Mouse (Mus musculus) lung, adult 2 months (tissue): Measurements from ENCODE around the gene Mip. TPM values are rescaled to one million over a fixed set of nuclear protein-coding genes. Genes with fewer than 3 reads are reported as not detected.
"Not testable (repeated sequence)": the region's sequence is repeated elsewhere in the genome, so short reads cannot be mapped to it uniquely, and the experiment has no call there.

Source experiments
- DNase-seq: peaks from one replicate; pipeline ENCODE4 v3.0.0; 2022
- H3K4me1 ChIP-seq: fragments of 200-500 bp; 2 replicates; pipeline ENCODE4 v1.6.1; 2011; ENCODE audit warnings: low read length; ENCODE audit not compliant: control insufficient read depth, insufficient read depth
- H3K4me3 ChIP-seq: fragments of 200-500 bp; replicated peaks from 2 replicates; pipeline ENCODE3; 2011; ENCODE audit warnings: low read depth, mild to moderate bottlenecking, control low read depth, low read length; ENCODE audit errors: extremely low read depth
- CTCF ChIP-seq: fragments of 200-500 bp; IDR thresholded peaks from 2 replicates; pipeline ENCODE4 v1.5.1; 2011; ENCODE audit warnings: mild to moderate bottlenecking, low read length, control low read depth; ENCODE audit not compliant: insufficient read depth
- POLR2A ChIP-seq: fragments of 200-500 bp; IDR thresholded peaks from 2 replicates; pipeline ENCODE4 v1.6.1; 2011; ENCODE audit warnings: low read depth, mild to moderate bottlenecking, control low read depth, low read length, borderline replicate concordance; ENCODE audit errors: extremely low read depth
- WGBS: fragments of 180-500 bp; shearing (Covaris S2); methylation state at CpG from one replicate; pipeline ENCODE4 v1.1.7; 2018; 5-methylcytosine and 5-hydroxymethylcytosine counted together
- polyA plus RNA-seq: library from polyadenylated mRNA; depleted of rRNA; stranded (reverse); fragments of >200 nt; gene quantifications from 2 replicates; pipeline ENCODE4 v1.2.3, GENCODE M21; 2012

The Mip gene
- polyA plus RNA-seq, 1 experiment, result not detected

GRCm38 (mm10) chr10:128210131-128210530, 15.5 kb upstream of the Mip start:
- Histone ChIP-seq H3K4me3 (no peak overlapping the region), H3K4me1 (peaks cover 7% of the 10 kb centered on the region)
- TF ChIP-seq CTCF (no peak), POLR2A (no peak)
- DNase-seq, result no peak
- 83% methylated on average over 2 of the region's 2 CpGs for WGBS

GRCm38 (mm10) chr10:128210954-128211353, 14.7 kb upstream of the Mip start:
- 16% methylated on average over 14 of the region's 14 CpGs for WGBS
- no peak for TF ChIP-seq CTCF
- no peak for TF ChIP-seq POLR2A
- no peak for DNase-seq
- peak overlapping the region; percentile 54 for H3K4me3 ChIP-seq
- peaks cover 7% of the 10 kb centered on the region for H3K4me1 ChIP-seq

- H3K4me3 ChIP-seq, result peak within 1 kb of the TSS; percentile 54
- peaks cover 7% of the 10 kb centered on the region for H3K4me1 ChIP-seq
- DNase-seq, result peak; percentile 87
- TF ChIP-seq CTCF, result no peak
- peak; percentile 81; the same call in 1 of the 2 replicates for TF ChIP-seq POLR2A
- under 1% methylated on average over 30 of the region's 30 CpGs for WGBS
Measured at GRCm38 (mm10) chr10:128211390-128212108, 14.1 kb upstream of the Mip start, which contains the start of gene Spryd4. Spryd4 (minus strand) TSS chr10:128211807.

- Histone ChIP-seq H3K4me1 (peaks cover 7% of the 10 kb centered on the region), H3K4me3 (peak overlapping the region; percentile 54)
- TF ChIP-seq CTCF (no peak), POLR2A (no peak)
- WGBS, result 38% methylated on average over 6 of the region's 6 CpGs
- DNase-seq, result no peak
Measured at GRCm38 (mm10) chr10:128212148-128212547, 13.5 kb upstream of the Mip start.

GRCm38 (mm10) chr10:128212871-128213323, 12.7 kb upstream of the Mip start:
- WGBS, result under 1% methylated on average over 18 of the region's 18 CpGs
- peak; percentile 57 for DNase-seq

GRCm38 (mm10) chr10:128214112-128214511, 11.5 kb upstream of the Mip start:
- not testable (repeated sequence) for DNase-seq, H3K4me3 ChIP-seq, H3K4me1 ChIP-seq
- WGBS, result 84% methylated on average over 4 of the region's 4 CpGs

More at GRCm38 (mm10) chr10:128212871-128213323, 12.7 kb upstream of the Mip start:
- peaks cover 7% of the 10 kb centered on the region for H3K4me1 ChIP-seq
- no peak for TF ChIP-seq POLR2A
- TF ChIP-seq CTCF, result peak; percentile 71
- peak overlapping the region; percentile 65 for H3K4me3 ChIP-seq

GRCm38 (mm10) chr10:128214981-128215380, 10.7 kb upstream of the Mip start:
- 79% methylated on average over 5 of the region's 5 CpGs for WGBS
- TF ChIP-seq POLR2A, result no peak
- no peak for TF ChIP-seq CTCF
- no peak for DNase-seq
- no peak overlapping the region for H3K4me3 ChIP-seq
- peaks cover 7% of the 10 kb centered on the region for H3K4me1 ChIP-seq

GRCm38 (mm10) chr10:128218387-128219117, 7.1 kb upstream of the Mip start:
- 91% methylated on average over 18 of the region's 18 CpGs for WGBS
- Histone ChIP-seq H3K4me1 (no peaks in the 10 kb centered on the region), H3K4me3 (no peak overlapping the region)
- no peak for DNase-seq
- TF ChIP-seq CTCF (no peak), POLR2A (no peak)

- DNase-seq, result no peak
- Histone ChIP-seq H3K4me1 (no peaks in the 10 kb centered on the region), H3K4me3 (no peak overlapping the region)
- WGBS, result 47% methylated on average over 16 of the region's 16 CpGs
- TF ChIP-seq CTCF (no peak), POLR2A (no peak)
Measured at GRCm38 (mm10) chr10:128221533-128222286, 3.9 kb upstream of the Mip start.
